Mouse (Mus musculus): ENCODE data around the gene Lama4.

Lama4 gene

DNA sequence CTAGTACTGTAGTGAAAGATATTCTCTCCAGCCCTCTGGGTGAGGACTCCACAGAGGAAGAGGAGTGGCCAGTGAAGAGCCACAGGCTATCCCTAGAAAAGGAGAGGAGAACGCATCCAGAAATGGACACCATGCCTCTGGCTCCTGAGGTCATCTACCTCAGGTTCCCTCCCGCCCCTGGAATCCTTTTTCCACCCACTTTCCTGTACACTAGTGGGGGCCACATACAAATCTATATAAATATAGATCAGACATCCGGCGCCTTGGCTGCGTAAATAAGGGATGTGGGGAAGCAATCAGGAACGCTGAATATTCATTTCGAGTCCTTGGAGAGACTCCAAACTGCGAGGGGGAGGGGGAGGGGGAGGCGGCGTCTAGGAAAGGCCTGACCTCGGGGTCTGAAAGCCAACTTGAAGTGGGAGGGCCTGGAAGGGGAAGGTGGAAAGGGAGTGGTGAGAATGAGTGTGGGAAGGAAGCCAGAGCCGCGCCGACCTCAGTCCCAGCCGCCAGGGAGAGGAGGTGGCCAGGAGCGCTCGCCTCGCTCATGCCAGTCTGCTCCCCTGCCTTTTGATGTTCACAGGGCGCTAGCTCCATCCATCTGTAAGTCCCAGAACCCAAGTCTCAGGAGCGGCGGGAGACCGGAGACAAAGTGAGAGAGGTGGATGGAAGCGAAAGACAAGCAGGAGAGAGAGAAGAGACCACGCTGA, at the start of gene Lama4:
Gene Lama4 (plus strand): TSS at position 441 of the 707 bp plus-strand sequence.
- DNase-seq (ENCODE audit: low read depth) = no peak

DNA sequence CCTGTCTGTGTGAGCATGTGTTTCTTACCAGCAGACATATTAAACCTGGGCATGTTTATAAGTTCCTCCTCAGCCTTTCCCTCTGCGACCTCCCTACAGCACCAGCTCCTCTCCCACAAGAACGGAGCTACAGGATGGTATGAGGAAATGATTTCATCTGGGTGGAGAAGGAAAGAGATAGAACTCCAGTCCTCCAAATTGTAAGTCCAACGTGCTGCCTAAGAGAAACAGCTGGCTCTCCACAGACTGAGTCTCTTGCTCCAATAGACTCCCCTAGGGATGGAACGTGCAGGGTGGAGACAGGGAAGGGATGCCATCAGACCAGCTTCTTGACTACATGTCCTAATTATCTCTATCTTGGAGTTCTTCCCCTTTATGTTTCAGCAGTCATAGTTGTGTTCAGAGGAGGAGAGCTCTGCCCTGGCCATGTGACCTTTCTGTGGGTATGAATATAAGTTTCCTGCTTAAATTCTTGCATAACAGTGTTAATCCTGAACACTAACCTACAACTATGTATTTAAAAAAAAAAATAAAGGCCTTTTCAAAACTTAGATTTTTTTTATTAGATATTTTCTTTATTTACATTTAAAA, 49.2 kb upstream of the Lama4 start:
- no peak for DNase-seq (ENCODE audit: low read depth)

DNA sequence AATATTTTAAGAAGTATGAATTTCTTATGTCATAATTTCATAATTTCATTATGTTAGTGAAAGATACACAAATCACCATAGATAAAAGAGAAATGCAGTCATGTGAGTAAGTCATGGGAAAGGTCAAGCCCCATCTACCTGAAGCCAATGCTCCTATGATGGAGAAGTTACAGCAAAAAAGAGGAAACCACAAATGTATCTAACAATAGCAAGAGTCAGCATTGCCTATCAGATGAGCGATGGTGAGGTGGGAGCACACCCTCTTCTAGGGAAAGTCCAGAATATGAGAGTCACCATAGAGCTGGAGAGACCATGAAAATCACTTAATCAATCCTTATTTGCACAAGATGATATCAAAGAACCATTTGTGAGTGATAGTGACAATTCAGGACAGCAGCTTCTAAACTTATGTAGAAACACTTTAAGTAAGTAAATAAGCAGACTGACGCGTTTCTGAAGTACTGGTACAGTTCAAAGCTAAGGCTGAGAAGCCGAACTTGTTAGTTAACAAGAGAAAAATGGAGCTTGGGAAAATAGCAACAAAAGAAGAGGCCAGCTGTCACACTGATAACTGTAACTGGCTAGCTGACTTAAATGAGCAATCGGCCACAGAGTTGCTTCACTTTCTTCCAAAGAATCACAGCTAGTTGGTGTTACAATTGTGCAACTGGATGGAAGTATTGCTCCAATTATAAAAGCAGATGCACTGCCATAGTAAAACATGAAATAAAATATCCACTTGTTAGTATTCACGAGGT, 36.2 kb upstream of the Lama4 start:
- no peak for DNase-seq (ENCODE audit: low read depth)

DNA sequence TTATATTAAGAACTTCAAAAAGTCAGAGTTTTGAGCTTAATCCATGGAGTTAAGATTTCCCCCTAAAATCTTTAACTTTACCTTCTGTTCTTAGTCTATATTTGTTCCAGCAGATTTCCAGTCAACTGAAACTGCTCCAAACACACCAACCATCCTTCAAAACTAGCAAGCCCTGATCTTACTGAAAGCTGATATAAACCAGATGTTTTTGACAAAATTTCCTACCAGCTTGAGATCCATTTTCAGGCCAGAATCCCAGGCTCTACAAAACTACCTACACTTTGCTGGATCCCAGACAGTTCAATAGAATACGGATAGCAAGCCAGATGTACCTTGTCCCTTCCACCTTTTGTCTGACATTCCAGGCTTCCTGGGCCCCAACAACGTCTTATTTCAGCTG, 20.6 kb upstream of the Lama4 start:
- DNase-seq (ENCODE audit: low read depth) = no peak

DNA sequence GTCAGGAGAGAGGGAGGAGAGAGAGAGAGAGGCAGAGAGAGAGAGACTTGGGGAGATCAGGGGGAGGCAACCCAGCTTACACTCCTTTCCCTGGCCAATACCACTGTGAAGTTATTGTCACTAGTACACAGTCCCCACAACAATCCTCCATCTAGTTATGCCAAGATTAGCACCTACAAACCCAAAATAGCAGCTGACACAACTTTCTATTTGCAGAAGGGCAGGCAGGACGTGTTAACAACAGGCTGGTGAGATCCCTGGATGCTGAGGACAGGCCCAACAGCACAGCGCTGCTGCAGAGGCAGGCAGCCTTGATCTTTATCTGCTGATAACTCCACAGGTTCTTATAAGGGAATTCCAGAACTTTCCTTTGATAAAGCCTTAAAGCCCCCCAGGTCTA, 3.4 kb upstream of the Lama4 start:
- no peak for DNase-seq (ENCODE audit: low read depth)

DNA sequence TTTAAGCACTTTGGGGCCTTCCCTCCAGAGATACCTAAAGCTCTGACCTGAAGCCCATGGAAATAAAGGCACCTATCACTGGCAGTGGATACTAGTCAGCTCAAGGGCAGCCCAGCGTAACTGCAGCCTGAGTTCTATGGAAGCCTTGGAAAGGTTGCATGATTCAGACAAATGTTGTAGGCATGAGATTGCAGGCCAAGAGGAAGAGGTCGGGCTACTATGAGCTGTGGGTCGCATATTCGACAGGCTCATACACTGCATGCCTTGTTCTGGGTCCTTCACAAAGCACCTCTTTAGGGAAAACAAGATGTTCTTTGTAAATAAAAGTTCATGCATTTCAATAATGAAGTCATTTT, 618 bp upstream of the Lama4 start:
- no peak for DNase-seq (ENCODE audit: low read depth)

DNA sequence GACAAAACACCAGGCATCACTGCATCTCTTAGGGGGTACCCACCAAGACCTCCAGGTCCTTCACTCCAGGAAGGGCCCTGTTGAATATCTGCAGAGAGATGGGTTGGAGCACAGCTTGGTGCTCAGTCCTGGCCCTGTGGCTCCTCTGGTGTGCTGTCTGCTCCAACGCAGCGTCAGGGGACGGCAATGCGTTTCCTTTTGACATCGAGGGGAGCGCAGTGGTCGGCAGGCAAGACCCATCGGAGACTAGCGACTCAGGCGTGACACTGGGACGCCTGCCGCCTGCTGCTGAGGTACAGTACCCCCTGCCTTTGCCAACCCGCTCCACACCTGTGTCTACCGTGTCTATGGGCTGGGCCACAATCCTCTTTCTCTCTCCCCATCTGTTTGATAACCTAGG, 542 bp downstream of the Lama4 start:
- no peak for DNase-seq (ENCODE audit: low read depth)

DNA sequence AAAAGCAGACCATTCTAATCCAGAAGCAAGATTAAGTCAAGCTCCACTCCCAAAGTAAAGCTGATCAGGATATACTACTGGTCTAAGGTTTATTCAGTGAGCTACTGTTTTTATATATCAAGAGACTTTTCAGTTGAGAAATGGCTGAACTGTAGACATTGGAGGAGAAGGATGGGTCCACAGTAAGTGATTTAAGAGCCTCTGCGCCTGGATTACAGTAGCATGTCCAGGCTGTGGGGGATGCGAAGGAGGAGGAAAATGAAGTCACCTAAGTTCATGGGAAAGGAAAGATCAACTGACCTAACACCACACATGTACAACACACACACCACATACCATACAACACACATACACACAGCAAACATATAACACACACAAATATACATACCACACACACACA, 1.3 kb downstream of the Lama4 start:
- DNase-seq (ENCODE audit: low read depth) = no peak

DNA sequence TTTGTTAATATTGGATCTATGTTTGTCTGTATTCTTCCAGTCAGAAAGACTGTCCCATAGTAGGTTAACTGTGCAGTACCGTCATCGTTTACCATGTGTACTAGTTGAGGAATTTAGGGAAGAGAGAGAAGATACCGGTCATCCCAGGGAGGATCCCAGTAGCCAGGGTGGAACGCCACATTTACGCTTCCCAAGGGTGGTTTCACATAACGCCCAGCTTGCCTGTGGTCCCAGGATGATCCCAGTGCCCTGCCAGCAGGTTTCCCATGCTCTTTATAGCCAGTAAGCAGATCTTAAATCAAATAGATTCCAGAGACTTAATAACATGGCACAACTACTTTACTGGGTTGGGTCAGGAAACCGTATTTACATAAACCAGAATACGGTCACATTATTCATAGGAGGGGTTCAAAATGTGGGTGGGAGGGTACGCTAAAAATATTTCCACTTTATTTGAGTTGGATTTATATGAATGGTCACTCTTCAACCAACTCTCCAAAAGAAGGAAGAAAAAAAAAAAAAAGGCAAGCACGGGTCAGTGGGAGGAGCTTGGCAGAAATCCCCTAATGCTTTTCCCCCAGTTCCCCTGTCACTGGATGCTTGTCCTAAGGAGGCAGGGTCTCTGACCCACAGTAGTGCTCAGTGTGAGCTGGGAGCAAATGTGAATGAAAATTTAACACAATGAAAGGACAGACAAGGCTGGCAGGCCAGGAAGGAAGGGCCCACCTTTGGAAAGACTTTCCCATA, 3.2 kb downstream of the Lama4 start:
- no peak for DNase-seq (ENCODE audit: low read depth)

DNA sequence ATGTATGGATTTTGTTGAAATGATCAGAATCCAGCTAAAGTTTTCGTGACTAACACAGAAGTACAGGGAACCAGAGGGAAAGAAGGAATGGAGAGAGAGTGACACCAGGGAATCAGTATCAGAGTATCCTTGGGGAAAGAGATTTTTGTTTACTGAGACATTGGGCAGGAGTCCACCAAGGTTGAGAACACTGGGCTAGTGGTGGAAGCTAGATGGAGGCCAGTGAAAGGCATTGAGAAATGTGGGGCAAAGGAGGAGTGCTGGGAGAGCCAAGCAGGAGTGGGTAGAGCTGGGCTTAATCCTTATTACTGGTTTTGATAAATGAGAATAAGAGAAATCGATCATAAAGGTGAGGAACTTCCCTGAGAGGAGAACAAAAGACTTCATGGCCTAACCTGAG, 4.2 kb downstream of the Lama4 start:
- DNase-seq (ENCODE audit: low read depth) = no peak

DNA sequence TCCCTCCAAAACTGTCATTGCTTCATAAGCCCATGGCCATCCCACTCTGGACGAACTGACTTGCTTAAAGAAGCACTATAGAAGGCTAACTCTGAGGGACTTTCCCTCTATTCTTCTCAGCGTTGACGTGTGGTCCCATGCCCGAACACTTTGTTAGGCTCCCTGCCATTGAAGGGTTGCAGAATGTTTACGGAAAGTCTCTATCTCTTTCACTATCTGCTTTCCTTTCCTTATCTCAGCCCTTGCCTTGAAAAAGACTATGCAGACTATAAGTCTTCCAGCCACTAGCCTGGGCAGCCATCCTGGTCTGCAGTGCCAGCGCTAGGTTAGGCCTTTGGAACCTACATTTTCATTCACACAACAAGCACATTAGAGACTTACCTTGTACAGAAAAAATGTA, 4.7 kb downstream of the Lama4 start:
- no peak for DNase-seq (ENCODE audit: low read depth)

DNA sequence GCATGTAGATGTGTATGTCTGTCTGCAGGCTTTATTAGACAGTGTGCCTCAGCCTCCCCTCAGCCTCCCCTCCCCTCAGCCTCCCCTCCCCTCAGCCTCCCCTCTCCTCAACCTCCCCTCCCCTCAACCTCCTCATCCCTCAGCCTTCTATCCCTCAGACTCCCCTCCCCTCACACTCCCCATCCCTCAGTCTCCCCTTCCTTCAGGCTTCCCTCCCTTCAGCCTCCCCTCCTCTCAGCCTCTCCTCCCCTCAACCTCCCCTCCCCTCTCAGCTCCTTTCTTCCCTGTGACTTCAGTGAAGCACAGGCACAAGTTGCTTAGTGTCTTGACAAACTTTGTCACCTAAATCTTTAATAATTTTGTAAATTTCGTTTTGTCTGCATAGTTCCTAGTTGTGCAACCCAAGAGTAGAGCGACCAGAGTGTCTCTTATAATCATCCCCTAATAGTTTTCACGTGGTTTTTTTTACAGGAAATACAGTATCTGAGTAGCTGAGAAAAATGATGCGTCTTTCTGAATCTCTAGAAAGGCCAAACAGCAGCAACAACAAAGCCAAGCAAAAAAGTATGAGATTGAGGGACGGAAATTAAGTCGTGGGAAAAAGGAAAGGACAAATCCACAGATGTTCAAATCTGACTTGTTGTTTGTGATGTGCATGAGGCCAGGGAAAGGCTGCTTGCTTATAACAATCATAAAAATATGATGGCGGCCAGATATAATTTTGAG, 7.1 kb downstream of the Lama4 start:
- DNase-seq (ENCODE audit: low read depth) = no peak

DNA sequence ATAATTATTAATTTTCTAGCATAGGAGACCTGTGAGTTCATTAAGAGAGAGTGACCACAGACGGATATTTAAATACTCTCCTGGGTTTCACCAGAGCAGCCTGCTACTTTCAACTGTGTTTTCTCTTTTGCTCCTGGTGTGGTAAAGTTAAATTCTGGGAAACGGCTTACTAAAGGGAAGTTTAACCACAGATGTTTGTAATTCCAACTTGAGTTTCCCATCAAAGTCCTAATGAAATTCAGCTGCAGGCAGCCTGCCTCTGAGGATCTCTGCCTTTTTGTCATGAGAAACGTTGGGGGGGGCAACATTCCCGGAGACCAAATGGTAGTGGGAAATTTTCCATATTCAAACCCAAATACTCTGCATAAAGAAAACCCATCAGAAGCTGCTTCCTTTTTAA, 7.7 kb downstream of the Lama4 start:
- DNase-seq (ENCODE audit: low read depth) = no peak

DNA sequence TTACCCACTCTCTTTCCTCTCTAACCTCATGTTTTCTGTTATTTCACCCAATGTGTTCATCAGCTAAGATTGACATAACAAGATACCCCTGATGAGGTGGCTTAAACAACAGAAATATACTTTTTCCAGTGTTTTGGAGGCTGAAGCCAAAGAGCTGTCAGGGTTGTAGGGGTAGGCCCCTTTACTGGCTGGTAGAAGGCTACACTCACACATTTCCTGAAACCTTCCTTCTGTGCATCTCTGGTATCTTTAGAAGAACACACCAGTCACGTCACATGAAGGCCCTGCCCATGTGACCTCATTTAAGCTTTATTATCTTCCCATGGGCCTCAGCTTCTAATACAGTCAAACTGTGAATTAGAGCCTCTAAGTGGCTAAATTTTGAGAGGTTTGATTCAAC, 12.9 kb downstream of the Lama4 start:
- DNase-seq (ENCODE audit: low read depth) = no peak

DNA sequence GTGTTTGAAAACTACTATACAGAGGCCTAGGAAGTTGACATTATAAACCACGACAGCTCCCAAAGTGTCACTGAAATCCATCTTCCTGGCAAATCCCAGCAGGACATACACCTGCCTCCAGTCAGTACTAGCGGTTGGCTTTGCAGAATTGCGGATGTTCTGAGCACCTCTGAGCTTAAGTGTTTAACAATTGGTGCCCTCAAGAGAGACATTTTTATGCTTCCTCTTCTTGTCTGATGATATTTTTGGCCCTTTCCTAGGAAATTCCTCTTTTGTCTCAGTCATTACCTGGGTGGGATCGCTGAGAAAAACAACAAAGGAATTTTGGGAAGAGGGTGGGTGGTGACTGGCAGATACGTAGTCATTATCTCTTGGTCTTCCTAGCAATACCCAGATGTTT, 14.4 kb downstream of the Lama4 start:
- DNase-seq (ENCODE audit: low read depth) = no peak

DNA sequence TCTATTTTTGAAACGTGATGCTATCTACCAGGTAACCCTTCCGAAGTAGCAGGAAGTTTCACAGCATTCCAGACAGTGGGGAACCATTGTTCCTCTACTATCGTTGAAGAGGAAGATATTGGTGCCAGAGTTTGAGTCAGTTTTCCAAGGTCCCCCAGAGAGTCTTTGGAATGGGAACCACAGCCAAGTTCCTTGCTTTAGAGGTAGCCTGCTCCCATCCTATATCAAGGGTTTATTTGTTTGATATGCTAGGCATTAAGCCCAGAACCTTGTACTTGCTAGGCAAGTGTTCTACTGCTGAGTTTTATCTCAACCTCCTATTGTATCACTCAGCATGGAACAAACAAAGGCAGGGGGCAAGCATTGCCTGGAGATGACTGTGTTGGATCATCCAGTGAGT, 15.7 kb downstream of the Lama4 start:
- no peak for DNase-seq (ENCODE audit: low read depth)

DNA sequence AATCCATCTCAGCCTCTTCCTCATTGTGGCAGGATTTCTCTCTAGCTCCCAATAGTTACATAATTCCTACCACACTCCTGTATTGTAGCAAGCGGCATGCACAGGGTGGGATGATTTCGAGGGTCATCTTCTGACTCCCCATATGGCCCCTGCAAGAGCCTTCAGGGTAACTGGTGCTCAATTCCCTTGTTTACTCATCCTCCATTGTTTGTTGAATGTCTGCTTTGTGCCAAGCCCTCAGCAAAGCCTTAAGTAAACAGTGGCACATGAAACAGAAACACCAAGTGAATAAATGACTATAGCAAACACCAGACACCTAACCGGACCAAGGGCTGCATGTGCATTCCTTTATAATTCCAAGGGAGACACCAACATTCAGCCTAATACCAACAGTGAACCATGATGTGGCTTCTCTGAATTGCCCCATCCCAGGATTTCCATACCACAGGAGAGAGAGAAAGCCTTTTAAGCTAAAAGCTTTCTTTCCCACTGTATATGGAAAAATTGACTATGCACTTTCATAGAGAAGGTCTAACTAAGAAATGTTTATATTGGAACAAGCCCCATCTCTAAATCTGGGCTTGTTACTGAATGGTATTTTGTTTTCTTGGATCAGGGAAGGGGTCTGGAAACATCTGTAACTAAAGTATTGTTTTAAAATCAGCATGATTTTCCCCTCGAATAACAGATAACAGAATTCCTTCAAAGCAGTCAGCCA, 19.2 kb downstream of the Lama4 start:
- no peak for DNase-seq (ENCODE audit: low read depth)

DNA sequence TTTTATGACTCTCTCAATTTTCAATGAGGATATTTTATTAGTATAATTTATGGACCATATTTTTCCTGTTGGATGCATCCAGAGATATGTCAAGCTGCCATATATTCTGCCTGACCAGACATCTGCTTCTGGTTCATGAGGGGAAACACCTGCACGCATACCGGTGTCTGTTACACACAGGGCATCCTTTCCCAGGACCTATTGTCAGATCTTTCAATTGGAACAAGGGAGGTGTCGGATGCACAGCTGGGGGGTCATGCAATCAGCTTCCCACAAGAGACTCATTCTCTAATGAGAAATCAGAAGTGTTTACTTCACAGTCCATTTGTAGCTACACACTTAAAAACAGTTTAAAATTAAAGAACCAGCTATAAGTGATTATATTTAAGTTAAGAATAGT, 20.7 kb downstream of the Lama4 start:
- DNase-seq (ENCODE audit: low read depth) = no peak

DNA sequence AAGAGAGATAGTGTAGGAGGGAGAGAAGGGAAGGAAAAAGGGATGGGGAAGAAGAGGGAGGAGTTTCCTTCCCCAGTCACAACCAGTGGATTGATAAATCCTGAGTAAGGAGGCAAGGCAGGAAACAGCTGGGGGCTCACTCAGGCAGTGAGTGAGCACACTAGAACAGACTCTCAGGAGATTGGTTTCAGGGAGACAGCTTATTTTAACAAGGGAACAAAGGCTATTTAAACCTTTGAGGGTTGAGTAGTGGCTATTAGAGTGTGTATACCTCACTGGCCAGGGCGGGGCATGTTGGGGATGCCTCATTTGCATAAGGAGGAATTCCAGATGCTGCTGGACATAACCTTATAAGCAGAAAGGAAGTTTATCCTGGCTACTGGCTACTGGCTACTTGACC, 27.5 kb downstream of the Lama4 start:
- DNase-seq (ENCODE audit: low read depth) = no peak

DNA sequence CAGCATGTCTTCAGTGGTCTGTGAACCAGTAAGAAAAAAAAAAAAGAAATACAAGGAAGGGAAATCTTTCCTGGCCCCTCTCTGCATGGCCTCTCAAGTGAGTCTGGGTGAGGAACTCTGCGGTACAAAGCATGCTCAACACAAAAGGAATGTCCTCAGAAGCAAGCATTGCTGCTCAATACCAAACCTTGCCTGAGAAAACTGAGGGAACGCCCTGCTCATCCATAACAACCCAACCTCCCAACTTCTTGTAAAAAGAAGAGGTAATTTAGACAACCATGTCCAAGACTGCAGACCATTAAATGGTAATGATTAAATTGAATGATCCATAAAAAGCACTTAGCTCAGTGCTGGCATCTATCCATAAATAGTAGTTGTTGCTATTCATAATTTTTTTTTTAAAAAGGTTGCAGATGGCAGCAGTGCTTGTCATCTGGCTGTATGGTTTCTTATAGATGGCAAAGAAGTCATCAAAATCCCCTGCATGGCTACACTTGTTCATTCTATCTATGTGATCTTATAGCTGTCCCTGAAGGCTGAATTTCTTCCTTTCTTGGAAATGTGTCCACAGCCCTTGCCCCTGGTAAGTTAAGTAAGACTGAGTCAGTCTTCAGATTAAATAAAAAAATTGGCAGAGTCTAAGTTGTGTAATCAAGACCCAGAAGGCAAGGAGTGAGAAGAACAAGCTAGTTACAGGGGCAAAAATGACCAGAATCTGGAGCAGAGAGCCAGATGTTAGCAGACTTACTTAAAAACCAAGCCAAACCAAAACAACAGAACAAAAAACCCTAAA, 28.5 kb downstream of the Lama4 start:
- no peak for DNase-seq (ENCODE audit: low read depth)
